Mouse (Mus musculus) forebrain, embryonic 11.5 days (tissue): Measurements from ENCODE around the gene Hrasls5. TPM values are rescaled to one million over a fixed set of nuclear protein-coding genes. Genes with fewer than 3 reads are reported as not detected.

Experiments used
- ATAC-seq: fragments of 200-750 bp; cut with Nextera tagmentation; replicated peaks from 2 replicates; pipeline ENCODE4 v1.8.0; 2017; ENCODE audit warnings: moderate TSS enrichment; ENCODE audit not compliant: low FRiP score
- DNase-seq: peaks from one replicate; pipeline ENCODE4 v3.0.0-alpha.2; 2017; ENCODE audit warnings: low spot score
- H3K27ac ChIP-seq: fragments of 300-500 bp; sonication (generic); 2 replicates; pipeline ENCODE4 v1.5.1; 2014; ENCODE audit warnings: low read depth, low read length
- H3K27me3 ChIP-seq: fragments of 300-500 bp; sonication (generic); 2 replicates; pipeline ENCODE4 v1.6.1; 2014; ENCODE audit warnings: mild to moderate bottlenecking, low read length, mixed read lengths; ENCODE audit not compliant: control insufficient read depth, insufficient read depth
- H3K36me3 ChIP-seq: fragments of 300-500 bp; sonication (generic); 2 replicates; pipeline ENCODE4 v1.6.1; 2014; ENCODE audit warnings: mild to moderate bottlenecking, low read length, moderate library complexity, mixed read lengths; ENCODE audit not compliant: control insufficient read depth, insufficient read depth
- H3K4me1 ChIP-seq: fragments of 300-500 bp; sonication (generic); replicated peaks from 2 replicates; pipeline ENCODE4 v1.6.1; 2014; ENCODE audit warnings: low read length, mixed read lengths; ENCODE audit not compliant: control insufficient read depth, insufficient read depth
- H3K4me2 ChIP-seq: fragments of 300-500 bp; sonication (generic); 2 replicates; pipeline ENCODE4 v1.6.1; 2014; ENCODE audit warnings: low read depth, mild to moderate bottlenecking, low read length, moderate library complexity, mixed read lengths; ENCODE audit not compliant: severe bottlenecking
- H3K4me3 ChIP-seq: fragments of 300-500 bp; sonication (generic); 2 replicates; pipeline ENCODE4 v1.5.1; 2014; ENCODE audit warnings: low read depth, low read length
- H3K9ac ChIP-seq: fragments of 300-500 bp; sonication (generic); 2 replicates; pipeline ENCODE4 v1.6.1; 2014; ENCODE audit warnings: low read length
- H3K9me3 ChIP-seq: fragments of 300-500 bp; sonication (generic); 2 replicates; pipeline ENCODE4 v1.6.1; 2016; ENCODE audit warnings: low read length, mixed read lengths; ENCODE audit not compliant: control insufficient read depth
- WGBS: fragments of 180-500 bp; shearing (Covaris S2); extraction: QIAGEN DNeasy Blood & Tissue Kit; methylation state at CpG from one replicate; pipeline ENCODE4 v1.1.7; 2014; 5-methylcytosine and 5-hydroxymethylcytosine counted together
- polyA plus RNA-seq: library from polyadenylated mRNA; unstranded; fragments of >200 nt; fragmentation: Nextera tagmentation; extraction: Ambion mirVana; gene quantifications from 2 replicates; pipeline ENCODE4 v1.2.1, GENCODE M21; 2014

Gene Hrasls5
- polyA plus RNA-seq, 1 experiment from 2014 or later, result not detected

DNA sequence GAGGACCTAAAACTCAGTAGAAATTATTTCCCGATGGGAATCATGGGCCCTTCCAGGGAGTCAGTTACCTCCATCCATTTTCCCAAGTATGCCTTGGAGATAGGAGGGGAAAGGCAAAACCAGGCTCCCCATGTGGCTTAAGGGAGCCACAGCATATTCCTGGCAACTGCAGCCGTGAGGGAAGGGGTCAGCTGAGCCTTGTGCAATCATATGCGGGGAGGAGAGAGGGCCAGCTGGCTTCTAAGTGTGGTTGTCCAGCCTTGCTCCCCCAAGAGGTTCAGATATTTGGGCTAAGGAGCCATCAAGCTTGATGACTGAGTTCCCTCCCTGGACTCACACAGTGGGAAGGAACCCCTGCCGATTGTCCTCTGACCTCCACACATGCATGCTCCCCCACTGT lies 10.8 kb upstream of the Hrasls5 start:
- Histone ChIP-seq H3K9ac (no peak overlapping the region), H3K27ac (no peak overlapping the region), H3K4me2 (no peak overlapping the region), H3K4me1 (peaks cover 5% of the 10 kb centered on the region; the same call in 1 of the 2 replicates), H3K9me3 (no peaks in the 10 kb centered on the region), H3K36me3 (no peaks in the 10 kb centered on the region), H3K4me3 (no peak overlapping the region), H3K27me3 (no peaks in the 10 kb centered on the region; the same call in 1 of the 2 replicates)
- ATAC-seq (no peak), DNase-seq (no peak)
- 81% methylated on average over 4 of the region's 4 CpGs for WGBS

DNA sequence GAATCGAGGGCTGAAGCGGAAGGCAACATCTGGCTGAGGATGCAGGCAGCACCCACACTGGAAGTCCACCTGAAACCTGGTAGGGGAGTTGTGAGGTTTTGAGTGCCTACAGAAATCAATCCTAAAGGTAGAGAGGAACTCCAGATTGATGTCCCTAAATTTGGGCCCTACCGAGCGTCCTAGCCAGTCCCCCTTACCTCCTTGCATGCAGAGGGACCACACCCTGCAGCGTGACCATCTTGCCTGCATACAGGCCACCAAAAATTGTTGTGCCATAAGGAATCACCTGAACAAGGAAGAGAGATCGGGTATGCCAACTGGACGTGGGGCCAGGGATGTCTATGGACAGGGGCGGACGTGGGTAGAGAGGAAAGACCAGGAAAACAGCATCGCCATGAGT lies 8.2 kb upstream of the Hrasls5 start:
- H3K27me3 ChIP-seq, result peaks cover 3% of the 10 kb centered on the region
- no peaks in the 10 kb centered on the region for H3K9me3 ChIP-seq
- no peak overlapping the region for H3K4me2 ChIP-seq
- DNase-seq (no peak), ATAC-seq (no peak)
- H3K36me3 ChIP-seq, result no peaks in the 10 kb centered on the region
- H3K4me1 ChIP-seq, result peaks cover 13% of the 10 kb centered on the region
- no peak overlapping the region for H3K27ac ChIP-seq
- no peak overlapping the region for H3K4me3 ChIP-seq
- WGBS, result 92% methylated on average over 10 of the region's 10 CpGs
- no peak overlapping the region for H3K9ac ChIP-seq

DNA sequence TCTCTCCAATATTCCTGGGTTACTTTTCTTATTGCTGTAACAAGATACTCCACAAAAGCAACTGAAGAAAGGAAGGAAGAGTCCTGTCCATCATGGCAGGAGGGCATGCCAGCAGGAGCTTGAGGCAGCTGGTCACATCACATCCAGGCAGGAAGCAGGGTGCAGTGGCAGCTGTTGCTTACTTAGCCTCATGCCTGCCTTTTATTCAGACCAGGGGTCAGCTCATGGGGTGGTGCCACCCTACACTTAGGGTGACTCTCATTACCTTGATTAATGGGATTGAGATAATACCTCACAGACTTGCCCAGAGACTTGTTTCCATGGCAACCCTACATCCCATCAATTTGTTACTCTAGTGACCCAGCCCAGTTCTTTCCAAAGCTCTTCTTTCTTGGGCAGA lies 7.3 kb upstream of the Hrasls5 start:
- no peak overlapping the region for H3K4me3 ChIP-seq
- peaks cover 13% of the 10 kb centered on the region for H3K4me1 ChIP-seq
- H3K4me2 ChIP-seq, result no peak overlapping the region
- no peak overlapping the region for H3K27ac ChIP-seq
- peaks cover 3% of the 10 kb centered on the region for H3K27me3 ChIP-seq
- H3K36me3 ChIP-seq, result no peaks in the 10 kb centered on the region
- ATAC-seq (no peak), DNase-seq (peak; percentile 51)
- no peaks in the 10 kb centered on the region for H3K9me3 ChIP-seq
- H3K9ac ChIP-seq, result no peak overlapping the region

DNA sequence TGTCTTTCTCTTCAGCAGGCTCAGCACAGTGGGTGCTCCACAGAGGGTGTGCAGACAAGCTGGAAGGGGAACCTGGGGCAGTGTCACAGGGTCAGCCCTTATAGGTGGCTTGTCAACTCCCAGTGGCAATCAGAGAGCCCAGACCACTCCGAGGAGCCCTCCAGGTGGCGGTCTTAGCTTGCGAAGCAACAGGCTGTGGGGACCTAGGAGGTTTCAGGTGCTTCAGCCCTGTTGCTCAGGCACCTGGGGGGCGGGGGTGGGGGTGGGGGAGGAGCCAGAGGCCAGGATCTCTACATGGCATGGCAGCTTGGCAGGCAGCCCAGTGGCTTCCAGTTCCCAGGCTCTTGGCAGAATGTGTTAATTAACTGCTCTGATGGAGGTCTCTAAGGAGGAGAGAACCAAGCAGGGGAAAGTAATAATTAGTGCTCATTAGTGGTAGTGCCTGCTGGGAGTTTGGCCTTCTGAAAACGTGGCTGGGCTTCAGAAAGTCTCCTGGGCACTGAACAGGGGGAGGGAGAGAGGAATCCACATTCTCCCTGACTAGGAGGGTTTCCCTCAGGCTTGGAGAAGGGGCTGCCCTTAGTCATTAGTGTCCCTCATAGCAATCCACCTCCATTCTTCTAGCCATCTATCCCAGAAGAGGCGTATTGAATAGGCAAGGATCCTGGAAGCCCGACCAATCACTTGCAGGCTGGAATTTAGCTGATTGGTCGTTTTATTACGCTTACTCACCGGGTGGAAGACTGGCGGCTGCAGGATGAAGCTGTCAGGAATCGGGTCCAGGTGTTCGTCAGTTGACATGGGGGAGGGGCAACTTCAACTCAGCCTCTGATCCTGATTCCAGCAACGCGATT lies 6.2 kb upstream of the Hrasls5 start:
- peak overlapping the region; percentile 70 for H3K27ac ChIP-seq
- no peak overlapping the region for H3K9ac ChIP-seq
- peaks cover 5% of the 10 kb centered on the region for H3K27me3 ChIP-seq
- ATAC-seq (peak; percentile 93), DNase-seq (peak; percentile 92)
- 4% methylated on average over 15 of the region's 15 CpGs for WGBS
- no peaks in the 10 kb centered on the region for H3K36me3 ChIP-seq
- peaks cover 13% of the 10 kb centered on the region for H3K4me1 ChIP-seq
- H3K4me3 ChIP-seq, result peak overlapping the region; percentile 9; the same call in 1 of the 2 replicates
- peak overlapping the region; percentile 46 for H3K4me2 ChIP-seq
- no peaks in the 10 kb centered on the region for H3K9me3 ChIP-seq

DNA sequence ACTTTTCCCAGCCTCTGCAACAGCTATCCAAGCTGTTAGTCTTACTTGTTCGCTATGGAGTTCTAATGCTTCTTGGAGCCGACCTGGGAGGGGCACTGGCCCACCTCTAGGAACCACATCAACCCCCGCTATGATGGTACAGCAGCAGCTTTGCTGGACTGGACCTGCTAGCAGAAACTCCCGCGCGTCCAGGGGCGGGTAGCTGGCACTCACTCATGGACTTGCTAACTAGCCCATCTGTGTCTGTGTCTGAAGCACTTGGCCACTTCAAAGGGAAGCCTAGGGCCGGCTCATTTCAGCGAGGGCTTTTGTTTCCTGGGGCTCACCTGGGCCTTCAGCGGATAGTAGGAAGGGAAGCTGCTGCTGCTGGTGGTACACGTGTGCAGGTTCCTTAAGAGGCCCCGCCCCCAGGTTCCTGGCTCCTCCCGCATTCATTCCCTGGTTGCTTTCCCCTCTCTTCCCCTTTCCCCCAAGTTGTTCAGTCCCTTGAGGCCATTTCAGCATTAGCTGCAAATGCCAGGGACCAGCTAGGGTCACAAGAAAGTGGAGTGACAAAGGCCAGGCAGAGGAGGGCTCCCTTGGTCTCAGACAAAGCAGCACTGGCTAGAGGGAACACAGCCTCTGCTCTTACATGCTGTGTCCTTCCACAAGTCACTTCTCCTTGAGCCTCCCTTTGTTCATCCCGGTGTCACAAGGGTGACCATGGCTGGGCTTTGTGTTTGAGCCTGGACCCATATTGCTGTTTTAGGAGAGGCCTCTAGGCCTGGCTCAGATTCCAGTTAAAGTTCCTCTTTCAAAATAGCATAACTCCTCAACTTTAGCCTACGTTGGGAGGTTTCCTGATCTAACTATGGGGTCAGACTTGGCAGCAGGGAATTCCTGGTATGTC lies 5.3 kb upstream of the Hrasls5 start, which contains the start of gene Lgals12:
Gene Lgals12 (minus strand): TSS at position 393 of the 889 bp plus-strand sequence.
- H3K9ac ChIP-seq, result peak within 1 kb of the TSS; percentile 23; the same call in 1 of the 2 replicates
- 5% methylated on average over 15 of the region's 15 CpGs for WGBS
- peak; percentile 68 for DNase-seq
- H3K27ac ChIP-seq, result peak within 1 kb of the TSS; percentile 70
- peak within 1 kb of the TSS; percentile 9 for H3K4me3 ChIP-seq
- no peaks in the 10 kb centered on the region for H3K36me3 ChIP-seq
- H3K27me3 ChIP-seq, result peaks cover 11% of the 10 kb centered on the region
- peak; percentile 10; the same call in 1 of the 2 replicates for ATAC-seq
- peaks cover 13% of the 10 kb centered on the region for H3K4me1 ChIP-seq
- no peaks in the 10 kb centered on the region for H3K9me3 ChIP-seq
- peak within 1 kb of the TSS; percentile 46 for H3K4me2 ChIP-seq

DNA sequence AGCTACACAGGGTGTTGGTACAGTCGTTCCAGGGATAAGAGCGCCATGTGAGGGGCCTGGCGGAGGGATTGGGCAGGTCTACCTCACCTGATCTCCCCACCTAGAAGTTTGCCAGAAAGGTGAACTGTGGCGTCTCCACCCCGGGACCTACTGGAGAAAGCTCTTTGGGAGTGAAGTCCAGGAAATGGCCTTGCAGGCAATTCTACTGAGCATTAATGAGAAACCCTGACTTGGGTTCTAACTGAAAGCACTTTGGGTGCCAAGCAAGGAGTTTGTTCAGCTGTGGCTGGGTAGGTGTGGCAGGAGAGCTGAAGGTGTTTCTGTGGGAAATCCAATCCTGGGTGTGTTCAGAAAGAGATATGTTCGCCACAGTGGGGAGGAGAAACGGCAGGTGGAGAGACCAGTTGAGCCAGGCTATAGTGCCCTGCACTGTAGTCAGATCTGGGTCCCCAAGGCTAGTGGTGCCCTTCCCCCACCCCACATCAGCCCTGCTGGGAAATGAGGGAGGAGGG lies 4.6 kb upstream of the Hrasls5 start:
- no peak for ATAC-seq
- H3K27ac ChIP-seq, result no peak overlapping the region
- peaks cover 17% of the 10 kb centered on the region for H3K4me1 ChIP-seq

DNA sequence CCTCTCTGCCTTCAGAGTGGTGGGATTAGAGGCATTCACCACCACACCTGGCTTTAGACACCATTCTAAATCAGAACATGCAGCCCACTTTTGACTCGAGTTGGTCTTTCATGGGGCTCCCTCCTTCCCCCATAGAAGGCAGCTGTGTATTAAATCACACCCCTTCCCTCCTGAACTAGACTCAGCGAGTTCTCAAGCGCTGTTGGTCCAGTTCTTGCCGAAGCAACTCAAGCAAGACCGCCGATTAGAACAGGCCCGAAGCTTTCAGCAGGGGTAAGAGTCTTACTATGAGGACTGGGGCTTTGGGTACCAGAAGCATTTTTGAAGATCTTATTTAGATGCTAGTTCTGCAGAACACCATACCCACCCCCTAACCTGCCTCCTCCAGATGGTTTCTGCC lies 810 bp downstream of the Hrasls5 start:
- Histone ChIP-seq H3K27ac (no peak overlapping the region), H3K27me3 (peaks cover 11% of the 10 kb centered on the region)
- ATAC-seq, result no peak

More for the DNA sequence above, 4.6 kb upstream of the Hrasls5 start:
- Histone ChIP-seq H3K4me2 (no peak overlapping the region), H3K27me3 (peaks cover 14% of the 10 kb centered on the region), H3K36me3 (no peaks in the 10 kb centered on the region), H3K9me3 (no peaks in the 10 kb centered on the region), H3K9ac (no peak overlapping the region), H3K4me3 (no peak overlapping the region)
- WGBS, result 79% methylated on average over 7 of the region's 7 CpGs
- peak; percentile 44 for DNase-seq

DNA sequence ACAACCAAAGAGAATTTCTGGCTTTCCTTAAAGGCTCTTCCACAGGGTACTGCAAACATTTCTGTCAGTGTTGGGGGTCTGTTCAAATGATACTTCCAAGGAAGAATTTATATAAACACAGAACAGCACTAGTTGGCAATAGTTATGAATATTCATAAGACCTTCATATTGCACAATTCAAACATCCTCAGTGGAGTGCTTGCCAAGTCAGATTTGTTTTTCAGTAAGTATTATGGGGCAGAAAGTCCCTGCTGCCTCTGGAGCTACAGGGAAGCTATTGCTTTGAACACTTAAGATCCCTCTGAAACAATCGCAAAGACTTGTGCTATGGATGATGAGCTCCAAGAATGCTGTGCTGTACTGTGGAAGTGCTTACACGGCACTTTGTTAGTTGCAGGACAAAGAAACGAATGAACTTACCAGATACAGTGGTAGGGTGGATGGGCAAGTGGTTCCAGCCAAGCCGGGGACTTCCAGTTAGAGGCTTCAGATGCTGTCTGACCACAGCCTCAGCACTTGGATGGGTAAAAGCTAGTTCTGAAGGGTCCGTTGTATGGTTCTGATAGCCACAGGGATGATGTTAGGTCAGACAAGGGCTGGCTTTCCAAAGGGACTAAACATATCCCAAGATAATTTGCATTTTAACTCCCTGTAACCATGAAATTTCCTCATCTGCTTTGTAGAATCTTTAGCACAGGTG lies 4.0 kb downstream of the Hrasls5 start:
- Histone ChIP-seq H3K27ac (no peak overlapping the region), H3K4me1 (peaks cover 4% of the 10 kb centered on the region; the same call in 1 of the 2 replicates), H3K4me3 (no peak overlapping the region), H3K4me2 (no peak overlapping the region), H3K9me3 (no peaks in the 10 kb centered on the region), H3K36me3 (no peaks in the 10 kb centered on the region), H3K9ac (no peak overlapping the region), H3K27me3 (peaks cover 9% of the 10 kb centered on the region)
- ATAC-seq (no peak), DNase-seq (no peak)
- WGBS, result 84% methylated on average over 5 of the region's 5 CpGs

More for the DNA sequence above, 810 bp downstream of the Hrasls5 start:
- no peaks in the 10 kb centered on the region for H3K9me3 ChIP-seq
- no peaks in the 10 kb centered on the region for H3K36me3 ChIP-seq
- H3K4me1 ChIP-seq, result peaks cover 4% of the 10 kb centered on the region; the same call in 1 of the 2 replicates
- DNase-seq, result no peak
- no peak overlapping the region for H3K4me2 ChIP-seq
- H3K4me3 ChIP-seq, result no peak overlapping the region
- H3K9ac ChIP-seq, result no peak overlapping the region
- WGBS, result 84% methylated on average over 7 of the region's 7 CpGs
